Mouse (Mus musculus) forebrain, embryonic 16.5 days (tissue): Measurements from ENCODE around the gene Jak1. TPM values are rescaled to one million over a fixed set of nuclear protein-coding genes. Genes with fewer than 3 reads are reported as not detected.

Experiments
- ATAC-seq: fragments of 200-750 bp; cut with Nextera tagmentation; 2 replicates; pipeline ENCODE4 v1.8.0; 2017; ENCODE audit warnings: mild to moderate bottlenecking, moderate library complexity
- H3K27ac ChIP-seq: fragments of 300-500 bp; sonication (generic); 2 replicates; pipeline ENCODE4 v1.5.1; 2014; ENCODE audit warnings: low read length, control low read depth
- H3K27me3 ChIP-seq: fragments of 300-500 bp; sonication (generic); replicated peaks from 2 replicates; pipeline ENCODE4 v1.6.1; 2014; ENCODE audit warnings: low read length; ENCODE audit not compliant: control insufficient read depth, insufficient read depth
- H3K36me3 ChIP-seq: fragments of 300-500 bp; sonication (generic); 2 replicates; pipeline ENCODE4 v1.6.1; 2014; ENCODE audit not compliant: control insufficient read depth, insufficient read depth
- H3K4me1 ChIP-seq: fragments of 300-500 bp; sonication (generic); replicated peaks from 2 replicates; pipeline ENCODE4 v1.6.1; 2014; ENCODE audit warnings: low read length; ENCODE audit not compliant: control insufficient read depth, insufficient read depth
- H3K4me2 ChIP-seq: fragments of 300-500 bp; sonication (generic); 2 replicates; pipeline ENCODE4 v1.6.1; 2014; ENCODE audit warnings: mild to moderate bottlenecking, low read length, control low read depth
- H3K4me3 ChIP-seq: fragments of 300-500 bp; sonication (generic); replicated peaks from 2 replicates; pipeline ENCODE4 v1.5.1; 2014; ENCODE audit warnings: mild to moderate bottlenecking, low read length, control low read depth
- H3K9ac ChIP-seq: fragments of 300-500 bp; sonication (generic); replicated peaks from 2 replicates; pipeline ENCODE4 v1.6.1; 2014; ENCODE audit warnings: low read depth, low read length, control low read depth
- H3K9me3 ChIP-seq: fragments of 300-500 bp; sonication (generic); 2 replicates; pipeline ENCODE4 v1.6.1; 2016; ENCODE audit warnings: low read length; ENCODE audit not compliant: control insufficient read depth
- WGBS: fragments of 180-500 bp; shearing (Covaris S2); extraction: QIAGEN DNeasy Blood & Tissue Kit; methylation state at CpG from one replicate; pipeline ENCODE4 v1.1.7; 2014; 5-methylcytosine and 5-hydroxymethylcytosine counted together
- polyA plus RNA-seq: library from polyadenylated mRNA; unstranded; fragments of >200 nt; fragmentation: Nextera tagmentation; extraction: Ambion mirVana; gene quantifications from 2 replicates; pipeline ENCODE4 v1.2.1, GENCODE M21; 2015

Gene Jak1
- polyA plus RNA-seq, 1 experiment from 2014 or later: 61.5 TPM

- Histone ChIP-seq H3K4me1 (0 out of 2 replicates have a peak, but pooled peaks cover 6% of the 10 kb centered on the region), H3K36me3 (no peaks in the 10 kb centered on the region), H3K9ac (no peak overlapping the region), H3K27ac (no peak overlapping the region), H3K4me3 (no peak overlapping the region), H3K9me3 (no peaks in the 10 kb centered on the region), H3K27me3 (no peaks in the 10 kb centered on the region), H3K4me2 (no peak overlapping the region)
- WGBS: 44% methylated on average over 1 of the region's 1 CpGs
- peak; percentile 50; the same call in 1 of the 2 replicates for ATAC-seq
These were observed 30.8 kb downstream of the Jak1 start for GRCm38 (mm10) chr4:101234332-101234731.

- Histone ChIP-seq H3K4me2 (no peak overlapping the region), H3K4me1 (0 out of 2 replicates have a peak, but pooled peaks cover 6% of the 10 kb centered on the region), H3K9me3 (no peaks in the 10 kb centered on the region), H3K36me3 (no peaks in the 10 kb centered on the region), H3K4me3 (no peak overlapping the region), H3K9ac (no peak overlapping the region), H3K27me3 (no peaks in the 10 kb centered on the region), H3K27ac (no peak overlapping the region)
- 88% methylated on average over 2 of the region's 2 CpGs for WGBS
- ATAC-seq: no peak
These were observed 34.5 kb downstream of the Jak1 start for GRCm38 (mm10) chr4:101230621-101231020.

GRCm38 (mm10) chr4:101227398-101227797 is 37.7 kb downstream of the Jak1 start:
- Histone ChIP-seq H3K9me3 (no peaks in the 10 kb centered on the region), H3K4me3 (no peak overlapping the region), H3K4me1 (no peaks in the 10 kb centered on the region), H3K9ac (no peak overlapping the region), H3K4me2 (no peak overlapping the region), H3K36me3 (no peaks in the 10 kb centered on the region), H3K27ac (no peak overlapping the region), H3K27me3 (no peaks in the 10 kb centered on the region)
- ATAC-seq: no peak
- 80% methylated on average over 3 of the region's 3 CpGs for WGBS

- ATAC-seq: no peak
- Histone ChIP-seq H3K4me1 (no peaks in the 10 kb centered on the region), H3K9ac (no peak overlapping the region), H3K9me3 (no peaks in the 10 kb centered on the region), H3K27me3 (no peaks in the 10 kb centered on the region), H3K36me3 (no peaks in the 10 kb centered on the region), H3K4me2 (no peak overlapping the region), H3K27ac (no peak overlapping the region), H3K4me3 (no peak overlapping the region)
- WGBS: 94% methylated on average over 5 of the region's 5 CpGs
These were observed 39.1 kb downstream of the Jak1 start for GRCm38 (mm10) chr4:101225984-101226383.

- Histone ChIP-seq H3K36me3 (no peaks in the 10 kb centered on the region), H3K4me2 (no peak overlapping the region), H3K27ac (no peak overlapping the region), H3K4me3 (no peak overlapping the region), H3K9ac (no peak overlapping the region), H3K27me3 (no peaks in the 10 kb centered on the region), H3K4me1 (no peaks in the 10 kb centered on the region), H3K9me3 (no peaks in the 10 kb centered on the region)
- WGBS: 81% methylated on average over 2 of the region's 2 CpGs
- no peak for ATAC-seq
These were observed 44.1 kb downstream of the Jak1 start for GRCm38 (mm10) chr4:101220946-101221345.

- no peak overlapping the region for H3K9ac ChIP-seq
- H3K27ac ChIP-seq: no peak overlapping the region
- no peak overlapping the region for H3K4me2 ChIP-seq
- H3K4me3 ChIP-seq: no peak overlapping the region
- no peaks in the 10 kb centered on the region for H3K9me3 ChIP-seq
- H3K27me3 ChIP-seq: no peaks in the 10 kb centered on the region
- H3K36me3 ChIP-seq: no peaks in the 10 kb centered on the region
- no peak for ATAC-seq
- H3K4me1 ChIP-seq: no peaks in the 10 kb centered on the region
- 87% methylated on average over 2 of the region's 2 CpGs for WGBS
These were observed 45.2 kb downstream of the Jak1 start for GRCm38 (mm10) chr4:101219839-101220238.

- 69% methylated on average over 2 of the region's 2 CpGs for whole genome bisulfite sequencing
- H3K27ac ChIP-seq: no peak overlapping the region
- H3K36me3 ChIP-seq: no peaks in the 10 kb centered on the region
- no peaks in the 10 kb centered on the region for H3K4me1 ChIP-seq
- no peak overlapping the region for H3K9ac ChIP-seq
- H3K4me2 ChIP-seq: no peak overlapping the region
- H3K27me3 ChIP-seq: no peaks in the 10 kb centered on the region
- no peaks in the 10 kb centered on the region for H3K9me3 ChIP-seq
- no peak overlapping the region for H3K4me3 ChIP-seq
- no peak for ATAC-seq
These were observed 48.0 kb downstream of the Jak1 start for GRCm38 (mm10) chr4:101217026-101217540.

- WGBS: 84% methylated on average over 4 of the region's 4 CpGs
- no peak overlapping the region for H3K9ac ChIP-seq
- no peak for ATAC-seq
- no peaks in the 10 kb centered on the region for H3K27me3 ChIP-seq
- no peaks in the 10 kb centered on the region for H3K4me1 ChIP-seq
- no peaks in the 10 kb centered on the region for H3K9me3 ChIP-seq
- H3K4me2 ChIP-seq: no peak overlapping the region
- H3K27ac ChIP-seq: no peak overlapping the region
- H3K36me3 ChIP-seq: no peaks in the 10 kb centered on the region
- H3K4me3 ChIP-seq: no peak overlapping the region
These were observed 48.8 kb downstream of the Jak1 start for GRCm38 (mm10) chr4:101216286-101216685.

- H3K27ac ChIP-seq: no peak overlapping the region
- no peak for ATAC-seq
These were observed 51.6 kb downstream of the Jak1 start for GRCm38 (mm10) chr4:101213477-101213876.

GRCm38 (mm10) chr4:101207492-101207891 is 57.6 kb downstream of the Jak1 start:
- WGBS: 82% methylated on average over 2 of the region's 2 CpGs
- Histone ChIP-seq H3K27ac (no peak overlapping the region), H3K9ac (no peak overlapping the region), H3K9me3 (no peaks in the 10 kb centered on the region), H3K4me1 (no peaks in the 10 kb centered on the region), H3K36me3 (no peaks in the 10 kb centered on the region), H3K4me2 (no peak overlapping the region), H3K27me3 (no peaks in the 10 kb centered on the region), H3K4me3 (no peak overlapping the region)
- ATAC-seq: no peak

More at GRCm38 (mm10) chr4:101213477-101213876, 51.6 kb downstream of the Jak1 start:
- no peak overlapping the region for H3K9ac ChIP-seq
- WGBS: 92% methylated on average over 2 of the region's 2 CpGs
- H3K9me3 ChIP-seq: no peaks in the 10 kb centered on the region
- H3K27me3 ChIP-seq: no peaks in the 10 kb centered on the region
- no peak overlapping the region for H3K4me3 ChIP-seq
- H3K36me3 ChIP-seq: no peaks in the 10 kb centered on the region
- H3K4me2 ChIP-seq: no peak overlapping the region
- no peaks in the 10 kb centered on the region for H3K4me1 ChIP-seq
